Mouse (Mus musculus) liver, embryonic 14.5 days (tissue): ENCODE results near the gene Dusp12. TPM values are rescaled to one million over a fixed set of nuclear protein-coding genes. Genes with fewer than 3 reads are reported as not detected.
A peak's percentile ranks its signal among the peaks of the same experiment; 100 is the strongest.

ENCODE experiments used
- ATAC-seq: fragments of 200-750 bp; cut with Nextera tagmentation; 2 replicates; pipeline ENCODE4 v1.8.0; 2017; ENCODE audit warnings: moderate number of reproducible peaks, mild to moderate bottlenecking, moderate library complexity; ENCODE audit not compliant: insufficient read depth
- DNase-seq, 3 experiments: peaks; one replicate each; pipeline ENCODE4 v3.0.0-alpha.2; 2012 to 2013; ENCODE audit warnings: low read depth in 3 of 3, low spot score in 3 of 3
- H3K27ac ChIP-seq: fragments of 300-500 bp; sonication (generic); 2 replicates; pipeline ENCODE4 v1.5.1; 2014; ENCODE audit warnings: moderate library complexity, mild to moderate bottlenecking, control low read depth, inconsistent platforms
- H3K27me3 ChIP-seq: fragments of 300-500 bp; sonication (generic); 2 replicates; pipeline ENCODE4 v1.6.1; 2014; ENCODE audit warnings: mild to moderate bottlenecking, low read length, moderate library complexity; ENCODE audit not compliant: control insufficient read depth, insufficient read depth
- H3K36me3 ChIP-seq: fragments of 300-500 bp; sonication (generic); replicated peaks from 2 replicates; pipeline ENCODE4 v1.6.1; 2014; ENCODE audit warnings: low read depth; ENCODE audit not compliant: control insufficient read depth, insufficient read depth
- H3K4me1 ChIP-seq, 2 experiments: fragments of 200-500 bp in 1 of 2; fragments of 300-500 bp in 1 of 2; sonication (generic) in 1 of 2; replicated peaks; 2 replicates each; pipeline ENCODE4 v1.6.1; 2012 to 2014; ENCODE audit warnings: antibody characterized with exemption in 1 of 2, inconsistent platforms in 1 of 2, low read length in 1 of 2; ENCODE audit not compliant: control insufficient read depth in 2 of 2, insufficient read depth in 2 of 2
- H3K4me2 ChIP-seq: fragments of 300-500 bp; sonication (generic); 2 replicates; pipeline ENCODE4 v1.6.1; 2014; ENCODE audit warnings: low read depth, mild to moderate bottlenecking, control low read depth, moderate library complexity
- H3K4me3 ChIP-seq, 2 experiments: fragments of 200-500 bp in 1 of 2; fragments of 300-500 bp in 1 of 2; sonication (generic) in 1 of 2; 2 replicates each; pipeline ENCODE4 v1.5.1; 2012 to 2014; ENCODE audit warnings: low read depth in 2 of 2, low read length in 2 of 2, mild to moderate bottlenecking in 2 of 2, control low read depth in 1 of 2, inconsistent platforms in 1 of 2, moderate library complexity in 1 of 2; ENCODE audit not compliant: insufficient read depth in 1 of 2
- H3K9ac ChIP-seq: fragments of 300-500 bp; sonication (generic); replicated peaks from 2 replicates; pipeline ENCODE4 v1.6.1; 2014; ENCODE audit warnings: mild to moderate bottlenecking, control low read depth, moderate library complexity
- H3K9me3 ChIP-seq: fragments of 300-500 bp; sonication (generic); 2 replicates; pipeline ENCODE4 v1.6.1; 2016; ENCODE audit warnings: low read length, mixed read lengths; ENCODE audit not compliant: control insufficient read depth
- CTCF ChIP-seq: IDR thresholded peaks from 2 replicates; pipeline ENCODE4 v1.5.1; 2016; ENCODE audit warnings: antibody characterized with exemption, low read depth, control low read depth
- EP300 ChIP-seq: IDR thresholded peaks from 2 replicates; pipeline ENCODE4 v1.6.1; 2016; ENCODE audit warnings: antibody characterized with exemption, low read depth
- WGBS: fragments of 180-500 bp; shearing (Covaris S2); extraction: QIAGEN DNeasy Blood & Tissue Kit; methylation state at CpG from one replicate; pipeline ENCODE4 v1.1.7; 2014; ENCODE audit not compliant: insufficient replicate concordance; 5-methylcytosine and 5-hydroxymethylcytosine counted together
- polyA plus RNA-seq, 2 experiments: library from polyadenylated mRNA; depleted of rRNA in 1 of 2; stranded (reverse) in 1 of 2; unstranded in 1 of 2; fragments of >200 nt; fragmentation: Nextera tagmentation in 1 of 2; extraction: Ambion mirVana in 1 of 2; gene quantifications; 2 replicates each; pipeline versions ENCODE4 v1.2.1 to v1.2.3; 2012 to 2014

The Dusp12 gene
- 9.5 and 13.6 TPM in 2 replicates for polyA plus RNA-seq (2012; rRNA removed)
- 19.1 and 20.4 TPM in 2 replicates for polyA plus RNA-seq (2014; fragmentation: Nextera tagmentation; extraction: Ambion mirVana)

- no peak for TF ChIP-seq EP300
- TF ChIP-seq CTCF, result peak; percentile 87
- peaks cover 0 to 11% of the 10 kb centered on the region in 2 experiments; a peak in 3 of 4 replicates for H3K4me1 ChIP-seq
- H3K27me3 ChIP-seq, result no peaks in the 10 kb centered on the region
- H3K4me3 ChIP-seq, result peak within 1 kb of the TSS; percentile 62 to 67
- H3K4me2 ChIP-seq, result peak within 1 kb of the TSS; percentile 72
- no peaks in the 10 kb centered on the region for H3K9me3 ChIP-seq
- no peak within 1 kb of the TSS for H3K27ac ChIP-seq
- no peaks in the 10 kb centered on the region; the same call in 1 of the 2 replicates for H3K36me3 ChIP-seq
- WGBS, result under 1% methylated on average over 46 of the region's 46 CpGs
- DNase-seq (peak; percentile 64 to 77 (median 75)), ATAC-seq (peak; percentile 83)
- peak within 1 kb of the TSS; percentile 68 for H3K9ac ChIP-seq
Measured at GRCm38 (mm10) chr1:170884978-170885561, at the start of gene Dusp12, which contains the start of gene Gm26620. Gene Dusp12 (minus strand): TSS chr1:170885540. Gene Gm26620 (plus strand): TSS chr1:170885065.

- Histone ChIP-seq H3K9me3 (no peaks in the 10 kb centered on the region), H3K9ac (no peak overlapping the region), H3K36me3 (no peaks in the 10 kb centered on the region), H3K4me3 (no peak overlapping the region), H3K4me2 (no peak overlapping the region), H3K27ac (no peak overlapping the region), H3K27me3 (no peaks in the 10 kb centered on the region), H3K4me1 (no peaks in the 10 kb centered on the region)
- ATAC-seq, result no peak
- TF ChIP-seq EP300, result no peak
- no peak for TF ChIP-seq CTCF
- WGBS, result 46% methylated on average over 2 of the region's 2 CpGs
- DNase-seq, result no peak
Measured at GRCm38 (mm10) chr1:170934383-170934782, 49.0 kb upstream of the Dusp12 start.

GRCm38 (mm10) chr1:170933940-170934339 lies 48.6 kb upstream of the Dusp12 start:
- no peak overlapping the region for H3K4me2 ChIP-seq
- 44% methylated on average over 1 of the region's 1 CpGs for WGBS
- TF ChIP-seq CTCF (no peak), EP300 (no peak)
- ATAC-seq (no peak), DNase-seq (no peak)
- H3K4me3 ChIP-seq, result no peak overlapping the region
- no peaks in the 10 kb centered on the region for H3K4me1 ChIP-seq
- no peaks in the 10 kb centered on the region for H3K36me3 ChIP-seq
- no peak overlapping the region for H3K9ac ChIP-seq
- H3K9me3 ChIP-seq, result no peaks in the 10 kb centered on the region
- no peak overlapping the region for H3K27ac ChIP-seq
- no peaks in the 10 kb centered on the region for H3K27me3 ChIP-seq

GRCm38 (mm10) chr1:170933386-170933920 lies 48.1 kb upstream of the Dusp12 start:
- Histone ChIP-seq H3K36me3 (no peaks in the 10 kb centered on the region), H3K9me3 (no peaks in the 10 kb centered on the region), H3K4me1 (no peaks in the 10 kb centered on the region), H3K27me3 (no peaks in the 10 kb centered on the region), H3K27ac (no peak overlapping the region), H3K9ac (no peak overlapping the region), H3K4me2 (no peak overlapping the region), H3K4me3 (no peak overlapping the region)
- no peak for ATAC-seq
- TF ChIP-seq EP300, result no peak
- TF ChIP-seq CTCF, result no peak
- WGBS, result 60% methylated on average over 6 of the region's 6 CpGs
- DNase-seq, result no peak

- DNase-seq (no peak), ATAC-seq (no peak)
- Histone ChIP-seq H3K4me3 (no peak overlapping the region), H3K4me1 (no peaks in the 10 kb centered on the region), H3K9me3 (no peaks in the 10 kb centered on the region), H3K9ac (no peak overlapping the region), H3K36me3 (no peaks in the 10 kb centered on the region), H3K4me2 (no peak overlapping the region), H3K27me3 (no peaks in the 10 kb centered on the region), H3K27ac (no peak overlapping the region)
- TF ChIP-seq CTCF (no peak), EP300 (no peak)
- WGBS, result 34% methylated on average over 3 of the region's 3 CpGs
Measured at GRCm38 (mm10) chr1:170932043-170932442, 46.7 kb upstream of the Dusp12 start.
